Mouse (Mus musculus): ENCODE measurements around the gene Fndc1.

- TF ChIP-seq POLR2A (IDR thresholded peaks at IDR 0.05; ENCODE audit: borderline replicate concordance, extremely low read depth, low read depth, low read length) (no peak), CTCF (IDR thresholded peaks at IDR 0.05; ENCODE audit: insufficient read depth, low read length) (no peak)
These were observed 77.9 kb downstream of the Fndc1 start for GRCm38 (mm10) chr17:7749051-7749815.

Data from lung, adult 2 months (tissue).